Mouse (Mus musculus) frontal cortex, adult 2 months (tissue): ENCODE measurements around the gene Megf11. TPM values are rescaled to one million over a fixed set of nuclear protein-coding genes. Genes with fewer than 3 reads are reported as not detected.
A peak's percentile ranks its signal among the peaks of the same experiment; 100 is the strongest.

Experiments used
- DNase-seq, 2 experiments: peaks; one replicate each; pipeline ENCODE4 v3.0.0; 2022; ENCODE audit warnings: low spot score in 1 of 2; ENCODE audit errors: extremely low spot score in 1 of 2
- polyA plus RNA-seq: library from polyadenylated mRNA; depleted of rRNA; stranded (reverse); fragments of >200 nt; gene quantifications from 2 replicates; pipeline ENCODE4 v1.2.3, GENCODE M21; 2012

Megf11 gene
- polyA plus RNA-seq, 1 experiment = 7.3 TPM

DNA sequence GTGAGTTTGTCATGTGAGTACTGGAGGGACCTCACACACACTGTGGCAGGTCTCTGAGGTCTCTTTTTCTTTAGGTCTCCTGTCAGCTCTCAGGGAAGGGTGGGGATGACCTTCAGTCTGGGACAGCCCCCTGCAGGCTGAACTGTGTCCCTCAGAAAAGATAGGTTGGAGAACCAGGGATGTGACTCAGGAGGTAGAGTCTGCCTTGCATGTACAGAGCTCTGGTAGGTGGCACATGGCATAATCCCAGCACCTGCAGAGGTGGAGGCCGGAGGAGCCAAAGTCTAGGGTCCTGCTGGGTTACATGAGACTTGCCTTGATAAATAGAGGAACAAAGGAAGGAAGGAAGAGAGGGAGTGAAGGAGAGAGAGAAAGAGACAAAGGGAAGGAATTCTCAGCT lies 206.0 kb downstream of the Megf11 start:
- no peak for DNase-seq

DNA sequence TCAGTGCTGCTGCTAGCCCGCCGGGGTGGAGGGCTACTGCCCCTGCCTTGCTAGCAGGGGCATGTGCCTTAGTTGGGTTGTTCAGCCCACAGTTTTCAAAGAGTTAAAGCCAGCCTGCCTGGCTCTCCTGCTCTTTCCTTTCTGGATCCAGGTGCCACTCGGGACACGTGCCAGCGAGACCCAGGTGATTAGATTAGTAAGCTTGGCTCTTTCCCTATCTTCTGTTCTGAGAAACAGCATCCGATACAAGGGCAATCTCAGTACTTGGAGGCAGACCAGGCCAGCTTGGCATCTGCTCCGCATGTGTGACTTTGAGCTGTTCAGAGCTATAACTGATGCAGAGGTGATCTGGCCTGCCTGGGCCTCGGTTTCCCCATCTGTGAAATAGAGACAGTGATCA lies 209.0 kb downstream of the Megf11 start:
- no peak for DNase-seq

DNA sequence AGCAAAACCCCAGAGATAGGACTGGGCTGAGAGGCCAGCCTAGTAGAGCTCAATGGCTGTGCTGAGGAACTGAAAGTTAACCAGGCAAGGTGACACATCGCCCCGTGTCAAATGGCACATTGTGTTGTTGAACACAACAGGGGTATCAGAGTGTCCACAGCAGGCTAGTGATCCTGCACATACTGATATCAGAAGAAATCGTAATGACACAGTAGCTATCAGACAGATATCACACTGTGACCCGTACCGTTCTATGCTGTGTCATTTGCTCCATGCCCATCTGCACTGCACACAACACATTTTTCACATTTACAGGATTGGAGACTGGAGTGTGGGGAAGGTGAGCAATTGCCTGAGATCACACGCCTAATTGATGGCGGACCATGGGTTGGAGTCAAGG lies 213.0 kb downstream of the Megf11 start:
- no peak for DNase-seq

DNA sequence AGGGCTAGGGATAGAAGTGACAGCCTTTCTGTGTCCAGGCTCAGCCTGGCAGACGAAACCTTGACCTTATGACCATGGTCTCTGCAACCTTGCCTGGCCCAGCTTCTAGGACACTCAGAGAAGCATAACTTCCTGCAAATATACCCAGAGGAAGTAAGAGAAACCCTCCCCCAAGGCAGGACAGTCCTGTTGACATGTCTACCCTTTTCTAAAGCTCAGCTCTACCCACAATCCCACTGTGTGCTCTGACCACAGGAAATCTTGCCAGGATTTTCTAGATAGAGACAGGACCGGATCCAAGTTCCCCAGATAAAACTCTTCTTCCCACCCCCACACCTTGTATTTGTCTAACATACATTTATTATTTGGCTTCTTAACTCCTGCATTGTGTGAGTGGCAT lies 215.3 kb downstream of the Megf11 start:
- DNase-seq = no peak

DNA sequence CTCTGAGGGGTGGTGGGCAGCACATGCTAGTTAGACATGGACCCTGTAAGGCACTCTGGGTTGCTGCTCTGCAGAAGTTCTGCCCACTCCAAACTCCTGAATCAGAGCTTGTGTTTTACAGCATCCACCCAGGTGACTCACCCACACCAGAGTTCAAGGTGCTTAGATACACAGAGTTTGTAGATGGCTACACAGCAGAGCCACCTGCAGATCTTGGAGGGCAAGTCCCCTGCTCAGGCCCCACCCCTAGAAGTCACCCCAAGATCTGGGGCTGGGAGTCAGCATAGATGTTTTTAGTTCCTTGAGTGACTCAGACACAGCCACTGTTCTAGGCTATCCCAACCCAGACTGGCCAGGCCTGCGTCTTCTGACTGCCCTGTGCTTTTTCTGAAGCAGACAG lies 217.5 kb downstream of the Megf11 start:
- DNase-seq = no peak

DNA sequence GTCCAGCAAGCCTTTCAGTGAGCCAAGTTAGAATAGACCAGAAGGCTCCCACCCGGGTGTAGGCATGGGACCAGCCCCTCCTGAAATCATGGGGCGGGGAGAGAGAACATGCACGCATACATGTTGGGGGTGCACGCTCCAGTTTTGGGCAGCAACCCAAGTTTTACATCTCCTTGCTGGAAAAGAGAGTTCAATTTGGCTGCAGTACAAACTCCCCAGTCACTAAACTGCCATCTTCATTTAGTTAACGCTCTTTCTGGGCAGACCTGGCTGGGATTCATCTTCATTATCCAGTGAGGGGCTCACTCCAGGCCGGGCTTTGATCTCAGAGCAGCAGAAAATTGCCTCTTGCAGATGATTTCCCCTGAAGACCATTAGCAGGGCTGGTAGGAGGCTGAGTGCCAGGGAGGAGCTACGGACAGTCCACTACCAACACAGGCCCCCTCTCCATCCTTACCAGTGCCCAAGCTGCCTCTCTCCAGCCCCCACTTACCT lies 218.8 kb downstream of the Megf11 start:
- peak in 1 of 2 experiments; percentile 15 for DNase-seq

DNA sequence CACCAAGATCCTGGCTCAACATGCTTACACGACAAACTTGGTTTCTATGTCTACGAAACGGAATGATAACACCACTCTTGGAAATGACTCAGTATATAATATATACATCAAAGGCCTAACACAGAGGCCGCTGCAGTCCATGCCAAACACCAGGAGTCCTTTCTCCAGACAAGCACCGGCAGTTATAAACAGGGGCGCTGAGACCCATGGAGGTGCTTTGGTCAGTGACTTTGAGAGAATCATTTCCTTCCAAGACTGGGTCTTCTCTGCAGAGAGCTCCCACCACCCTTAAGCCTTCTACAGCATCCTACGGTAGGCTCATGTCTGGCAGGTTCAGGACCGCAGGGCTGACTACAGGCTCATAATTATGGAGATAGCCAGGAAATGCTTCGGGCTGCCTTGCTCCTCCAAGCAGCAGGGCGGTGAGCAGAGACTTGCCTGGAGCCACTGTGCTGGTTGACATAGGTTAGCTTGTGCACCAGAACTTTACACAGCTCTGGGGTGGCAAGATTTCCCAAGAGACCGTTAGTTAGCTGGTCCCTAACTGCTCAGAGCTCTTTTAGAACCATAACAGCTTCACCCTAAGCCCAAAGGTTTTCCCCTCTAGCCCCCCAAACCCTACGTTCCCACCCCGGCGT lies 219.8 kb downstream of the Megf11 start:
- no peak for DNase-seq

DNA sequence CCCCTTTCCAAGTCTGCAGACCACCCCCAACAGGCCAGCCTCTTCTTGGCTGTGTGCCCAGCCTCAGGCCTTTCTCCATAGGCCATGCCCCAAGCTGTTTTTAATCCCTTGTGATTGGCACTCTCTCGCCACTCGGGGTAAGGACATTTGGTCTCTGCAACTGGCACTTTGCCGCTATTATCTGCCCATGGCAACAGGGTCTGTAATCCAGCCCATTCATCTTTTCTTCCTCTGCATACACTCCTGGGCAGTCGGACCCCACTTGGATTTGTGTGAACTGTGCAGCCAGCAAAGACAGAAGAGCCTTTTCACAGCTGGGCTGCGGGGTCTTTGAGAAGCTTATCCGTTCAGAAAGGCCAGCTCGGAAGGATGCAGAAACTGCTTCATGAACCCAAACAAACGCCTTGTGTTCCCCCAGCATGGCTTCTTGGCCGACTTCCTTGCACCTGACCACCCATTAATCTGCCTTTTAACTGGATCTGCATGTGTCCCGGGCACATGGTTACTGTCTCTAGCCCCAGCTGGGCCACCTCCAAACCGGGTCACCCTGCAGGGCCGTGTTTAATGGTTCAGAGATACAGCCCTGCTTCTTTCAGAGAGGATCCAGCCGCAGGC lies 220.4 kb downstream of the Megf11 start:
- peak; percentile 17 to 32 for DNase-seq

DNA sequence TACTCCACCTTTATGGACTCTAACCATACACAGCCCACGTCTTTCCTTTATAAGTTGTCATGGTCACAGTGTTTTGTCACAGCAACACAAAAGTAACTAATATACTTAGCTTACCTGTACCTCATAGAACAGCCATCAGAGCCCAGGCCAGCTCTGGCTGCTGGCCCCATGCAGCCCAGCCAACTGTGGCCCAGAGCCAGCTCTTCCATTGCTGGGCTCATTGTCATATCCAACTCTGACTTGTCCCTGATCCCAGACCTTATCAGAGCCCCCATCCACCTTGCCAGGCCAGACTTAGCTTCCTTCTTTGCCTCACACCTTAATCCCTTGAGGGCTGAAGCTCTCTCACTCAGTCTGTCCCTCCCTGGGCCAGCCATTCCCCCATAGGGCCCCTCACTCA lies 221.6 kb downstream of the Megf11 start:
- no peak for DNase-seq

DNA sequence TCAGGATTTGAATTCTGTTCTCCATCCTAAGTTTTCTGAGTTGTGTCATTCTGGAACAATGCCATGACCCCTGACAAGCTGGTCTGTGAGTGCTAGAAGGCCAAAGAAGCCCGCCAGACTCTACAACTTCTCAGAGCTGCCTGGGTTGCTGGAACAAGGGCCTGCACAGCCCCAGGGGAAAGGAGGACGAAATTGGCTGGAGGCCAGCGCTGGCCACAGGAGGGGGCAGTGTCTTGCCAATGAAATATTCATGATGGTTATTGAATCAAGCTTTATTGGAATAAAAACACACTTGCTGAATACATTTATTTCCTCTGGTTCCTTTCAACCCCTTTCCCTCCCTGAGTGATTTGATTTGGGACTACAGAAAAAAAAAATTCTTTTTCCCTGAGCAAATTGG lies 224.1 kb downstream of the Megf11 start:
- peak; percentile 21 to 40 for DNase-seq

DNA sequence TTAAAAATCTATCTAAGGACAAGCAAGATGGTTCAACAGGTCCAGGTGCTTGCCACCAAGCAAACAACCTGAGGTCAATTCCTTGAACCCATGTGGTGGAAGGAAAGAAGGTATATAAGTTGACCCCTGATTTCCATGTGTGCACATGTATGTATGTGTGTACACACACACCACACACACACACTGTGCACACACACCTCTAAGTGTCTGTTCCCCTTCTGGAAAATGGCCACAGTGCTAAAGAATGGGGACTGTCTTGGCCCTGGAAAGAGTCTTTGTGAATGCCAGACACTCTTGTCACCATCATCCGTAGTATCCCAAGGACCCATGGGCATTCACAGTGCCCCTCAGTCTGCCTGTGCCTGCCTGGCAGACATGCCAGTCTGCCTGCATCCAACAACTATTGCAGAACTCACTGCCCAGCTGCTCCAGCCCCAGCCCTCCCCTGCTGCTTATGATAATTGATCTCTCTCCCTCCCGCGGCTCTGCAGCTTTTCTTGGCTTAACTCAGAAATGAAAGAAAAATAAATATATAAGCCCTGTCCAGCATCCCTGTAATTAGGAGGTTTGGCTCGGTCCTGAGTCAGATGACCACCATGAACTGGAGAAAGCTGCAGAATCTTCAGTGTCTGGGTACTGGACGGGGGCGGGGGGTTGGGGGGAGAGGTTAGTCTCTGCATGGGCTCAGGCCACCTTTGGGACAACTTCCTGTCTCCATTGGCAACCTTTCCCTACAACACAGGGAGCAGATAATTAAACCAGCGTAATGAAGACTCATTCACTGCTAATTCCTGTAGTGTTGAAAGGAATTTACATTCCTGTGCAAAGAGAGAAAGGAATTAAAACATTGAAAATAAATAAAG lies 226.9 kb downstream of the Megf11 start:
- no peak for DNase-seq

DNA sequence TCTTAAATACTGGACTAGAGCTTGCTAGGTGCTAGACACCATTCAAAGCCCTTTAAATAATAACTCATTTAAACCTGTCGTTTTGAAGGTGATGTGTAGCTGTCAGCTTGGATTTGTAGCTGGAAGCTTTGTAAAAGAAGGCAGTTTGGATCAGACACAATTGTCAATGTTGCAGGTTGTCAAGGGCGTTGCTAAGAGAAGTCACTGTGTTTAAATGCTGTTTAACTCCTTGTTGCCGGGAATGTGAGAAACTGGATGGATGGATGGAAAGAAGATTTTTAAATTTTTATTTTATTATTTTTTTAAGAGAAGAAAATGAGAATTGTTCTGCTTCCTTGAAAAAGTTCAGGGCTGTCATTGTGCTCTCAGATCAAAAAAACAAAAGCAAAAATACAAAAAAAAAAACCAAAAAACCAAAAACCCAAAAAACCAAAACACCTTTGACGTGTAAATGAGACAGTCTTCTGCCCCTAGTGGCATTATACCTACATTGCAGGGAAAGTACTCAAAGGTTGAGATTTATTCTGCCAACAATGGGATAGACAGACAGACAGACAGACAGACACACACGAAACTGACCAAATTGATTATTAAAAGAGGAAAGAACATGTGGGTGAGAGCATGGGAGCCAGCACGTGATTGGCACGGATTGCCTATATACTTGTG lies 227.7 kb downstream of the Megf11 start:
- no peak for DNase-seq

DNA sequence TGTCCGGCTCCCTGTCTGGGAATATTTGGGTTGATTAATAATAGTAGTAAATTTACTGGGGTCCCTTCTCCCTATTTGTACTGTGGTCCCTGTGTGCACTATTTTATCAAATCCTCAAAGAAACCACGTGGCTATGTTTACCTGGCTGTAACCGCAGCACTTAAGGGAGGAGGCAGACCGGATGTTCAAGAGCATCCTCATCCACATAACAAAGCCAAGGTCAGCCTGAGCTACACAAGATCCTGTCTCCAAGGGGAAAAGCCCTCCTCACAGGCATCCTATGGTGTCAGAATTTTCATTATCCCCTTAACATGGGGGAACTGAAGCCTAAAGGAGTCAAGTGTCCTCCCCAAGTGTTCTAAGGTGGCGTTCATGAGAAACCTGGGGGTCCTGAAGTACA lies 232.0 kb downstream of the Megf11 start:
- DNase-seq = no peak

DNA sequence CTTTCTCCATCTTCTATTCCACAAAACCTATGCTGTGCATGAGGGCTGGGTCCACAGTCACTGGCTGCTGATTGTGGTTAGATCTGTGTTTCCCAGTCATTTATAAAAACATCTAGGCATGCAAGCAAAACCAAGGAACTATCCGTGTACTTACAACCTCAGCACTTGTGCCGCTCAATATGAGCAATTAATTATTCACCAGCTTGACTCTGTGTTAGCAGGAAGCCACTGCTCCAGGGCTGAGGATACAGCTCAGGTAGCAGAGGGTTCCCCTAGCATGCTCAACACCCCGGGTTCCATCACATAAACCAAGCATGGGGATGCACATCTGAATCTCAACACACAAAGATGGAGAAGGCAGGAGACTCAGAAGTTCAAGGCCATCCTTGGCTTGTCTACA lies 233.0 kb downstream of the Megf11 start:
- no peak for DNase-seq

DNA sequence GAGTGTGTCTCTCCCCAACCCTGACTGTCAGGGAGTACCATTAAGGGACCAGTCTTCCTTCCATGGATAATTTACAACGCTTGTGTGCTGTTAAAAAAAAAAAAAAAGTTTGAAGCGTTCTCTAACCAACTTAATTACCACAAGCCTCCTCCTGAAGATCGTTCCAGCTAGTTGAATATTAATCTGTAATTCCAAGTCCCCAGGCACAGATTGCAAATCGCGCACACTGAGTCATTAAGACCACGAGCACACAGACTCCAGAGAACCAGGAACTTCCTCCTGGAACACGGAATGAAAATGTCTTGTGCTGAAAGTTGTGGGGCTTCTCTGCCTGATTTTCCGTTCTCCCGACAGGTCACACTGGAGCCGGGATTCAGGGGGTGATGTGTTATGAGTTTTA lies 234.0 kb downstream of the Megf11 start:
- DNase-seq = no peak

DNA sequence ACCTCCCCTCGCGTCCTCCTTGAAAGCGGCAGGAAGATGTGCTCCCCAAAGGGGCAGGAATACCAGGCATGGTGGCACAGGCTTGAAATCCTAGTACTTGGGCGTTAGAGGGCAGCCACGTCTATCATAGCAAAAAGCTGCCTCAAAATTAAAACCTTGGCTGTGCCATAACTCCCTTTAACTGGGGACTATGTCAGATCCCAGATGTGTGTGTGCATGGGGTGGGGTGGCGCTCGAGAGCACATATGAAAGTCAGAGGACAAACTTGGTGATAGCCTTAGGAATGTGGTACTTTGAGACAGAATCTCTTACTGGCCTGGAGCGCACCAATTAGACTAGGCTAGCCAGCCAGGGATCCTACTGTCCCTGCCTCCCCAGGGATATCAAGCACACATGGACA lies 235.2 kb downstream of the Megf11 start:
- DNase-seq = no peak

DNA sequence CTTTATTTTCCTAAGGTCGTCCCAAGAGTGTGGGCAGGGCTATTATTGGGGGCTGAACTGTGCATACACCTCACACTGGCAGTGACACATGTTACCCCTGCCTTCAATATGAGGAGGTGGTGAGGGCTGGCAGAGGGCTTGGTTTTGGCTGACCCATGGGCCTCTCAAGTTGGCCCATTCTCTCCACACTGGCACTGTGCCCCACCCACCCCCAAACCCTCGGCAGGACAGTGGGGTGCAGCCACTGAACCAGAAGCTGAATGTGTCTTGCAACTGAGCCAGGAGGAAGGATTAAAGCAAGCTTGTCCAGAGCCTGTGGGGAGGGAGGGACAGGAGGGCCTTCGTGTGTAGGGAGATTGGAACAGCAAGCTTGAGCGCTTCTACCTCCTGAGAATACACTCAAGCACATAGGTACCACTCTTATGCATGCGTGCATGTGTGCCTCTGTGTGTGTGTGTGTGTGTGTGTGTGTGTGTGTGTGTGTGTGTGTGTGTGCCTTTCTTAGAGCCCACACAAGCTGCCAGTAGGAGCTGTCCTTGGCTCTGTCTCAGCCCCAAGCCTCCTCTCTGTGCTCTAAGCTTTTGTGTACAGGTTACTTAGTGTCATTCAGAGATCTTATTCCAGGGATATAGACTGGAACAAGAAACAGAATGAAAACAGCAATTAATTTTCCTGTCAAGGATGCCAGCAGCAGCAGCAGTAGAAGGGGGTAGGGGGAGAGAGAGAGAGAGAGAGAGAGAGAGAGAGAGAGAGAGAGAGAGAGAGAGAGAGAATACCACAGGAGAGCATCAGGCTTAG lies 236.3 kb downstream of the Megf11 start:
- DNase-seq = no peak

DNA sequence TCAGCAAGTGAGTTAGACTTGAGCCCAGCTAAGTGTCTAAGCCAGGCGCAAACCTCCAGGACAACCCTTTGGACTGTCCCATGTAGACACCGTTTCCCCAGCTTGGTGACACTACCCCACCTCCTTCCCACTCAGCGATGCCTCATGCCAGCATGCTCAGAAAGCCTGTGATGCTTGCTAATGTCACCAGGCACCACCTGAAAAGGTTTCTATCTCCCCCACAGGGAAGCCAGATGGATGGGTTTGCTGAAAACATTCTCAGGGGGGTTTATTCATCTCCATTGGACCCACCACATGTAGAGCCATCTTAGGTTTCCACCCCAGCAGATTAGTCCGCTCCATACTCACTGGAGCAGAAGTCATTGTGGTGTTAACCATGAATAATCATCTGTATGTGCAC lies 237.9 kb downstream of the Megf11 start:
- no peak for DNase-seq

DNA sequence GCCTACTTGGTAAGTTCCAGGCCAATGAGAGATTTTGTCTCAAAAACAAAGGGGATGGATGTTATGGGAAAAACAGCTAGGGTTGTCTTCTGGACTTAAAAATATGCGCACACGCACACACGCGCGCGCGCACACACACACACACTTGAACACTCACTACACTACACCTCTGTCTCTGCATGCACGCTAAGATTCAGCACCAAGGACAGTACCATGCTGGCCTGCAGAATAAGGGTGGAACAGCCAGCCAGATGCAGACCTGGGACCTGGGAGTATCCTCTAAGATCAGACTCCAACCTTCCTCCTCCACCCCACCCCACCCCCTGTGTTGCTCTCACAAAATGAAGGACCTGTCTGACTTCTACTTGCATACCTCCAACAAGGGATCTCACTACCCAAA lies 239.1 kb downstream of the Megf11 start:
- no peak for DNase-seq

DNA sequence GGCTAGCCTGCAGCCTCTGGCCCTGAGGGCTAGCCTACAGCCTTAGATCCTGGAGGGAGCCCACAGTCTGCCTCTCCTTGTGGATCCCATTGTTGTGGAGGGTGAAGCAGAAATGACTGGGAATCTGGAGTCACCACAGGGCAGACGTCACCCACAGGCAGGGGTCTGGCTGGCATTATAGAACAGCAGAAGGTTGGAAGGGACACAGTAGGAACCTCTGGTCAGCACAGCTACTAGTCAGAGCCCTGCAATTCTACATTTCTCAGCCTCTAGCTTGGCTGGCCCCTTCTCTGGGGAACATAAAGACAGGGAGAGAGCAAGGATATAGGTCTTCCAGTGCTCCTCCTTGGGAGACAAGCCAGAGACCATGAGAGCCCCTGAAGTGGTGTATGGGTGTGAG lies 244.4 kb downstream of the Megf11 start:
- no peak for DNase-seq
